Mouse (Mus musculus) cerebellum, adult 2 months (tissue): ENCODE measurements around the gene Ccdc113. TPM values are rescaled to one million over a fixed set of nuclear protein-coding genes. Genes with fewer than 3 reads are reported as not detected.

ENCODE experiments used
- DNase-seq, 2 experiments: peaks; one replicate each; pipeline ENCODE4 v3.0.0; 2021
- H3K27ac ChIP-seq: fragments of 200-500 bp; 2 replicates; pipeline ENCODE4 v1.5.1; 2012; ENCODE audit warnings: low read length, control low read depth, inconsistent platforms; ENCODE audit not compliant: insufficient read depth
- H3K27me3 ChIP-seq: fragments of 200-500 bp; 2 replicates; pipeline ENCODE4 v1.6.1; 2012; ENCODE audit warnings: inconsistent platforms, mild to moderate bottlenecking, low read length, moderate library complexity; ENCODE audit not compliant: control insufficient read depth, insufficient read depth
- H3K4me1 ChIP-seq: fragments of 200-500 bp; 2 replicates; pipeline ENCODE4 v1.6.1; 2011; ENCODE audit warnings: low read length; ENCODE audit not compliant: control insufficient read depth, insufficient read depth
- H3K4me3 ChIP-seq: fragments of 200-500 bp; replicated peaks from 2 replicates; pipeline ENCODE3; 2011; ENCODE audit warnings: mild to moderate bottlenecking, low read depth, low read length, control low read depth; ENCODE audit not compliant: insufficient read depth
- CTCF ChIP-seq: fragments of 200-500 bp; IDR thresholded peaks from 2 replicates; pipeline ENCODE4 v1.5.1; 2011; ENCODE audit warnings: low read depth, mild to moderate bottlenecking, control low read depth, low read length, moderate library complexity, borderline replicate concordance; ENCODE audit not compliant: insufficient read depth
- POLR2A ChIP-seq: fragments of 200-500 bp; IDR thresholded peaks from 2 replicates; pipeline ENCODE4 v1.6.1; 2011; ENCODE audit warnings: low read length, control low read depth, borderline replicate concordance; ENCODE audit not compliant: insufficient read depth
- WGBS: fragments of 180-500 bp; shearing (Covaris S2); methylation state at CpG from one replicate; pipeline ENCODE4 v1.1.7; 2018; 5-methylcytosine and 5-hydroxymethylcytosine counted together
- polyA plus RNA-seq: library from polyadenylated mRNA; depleted of rRNA; stranded (reverse); fragments of >200 nt; gene quantifications from 2 replicates; pipeline ENCODE4 v1.2.3, GENCODE M21; 2012

The Ccdc113 gene
- polyA plus RNA-seq, 1 experiment, result 1.1 TPM

DNA sequence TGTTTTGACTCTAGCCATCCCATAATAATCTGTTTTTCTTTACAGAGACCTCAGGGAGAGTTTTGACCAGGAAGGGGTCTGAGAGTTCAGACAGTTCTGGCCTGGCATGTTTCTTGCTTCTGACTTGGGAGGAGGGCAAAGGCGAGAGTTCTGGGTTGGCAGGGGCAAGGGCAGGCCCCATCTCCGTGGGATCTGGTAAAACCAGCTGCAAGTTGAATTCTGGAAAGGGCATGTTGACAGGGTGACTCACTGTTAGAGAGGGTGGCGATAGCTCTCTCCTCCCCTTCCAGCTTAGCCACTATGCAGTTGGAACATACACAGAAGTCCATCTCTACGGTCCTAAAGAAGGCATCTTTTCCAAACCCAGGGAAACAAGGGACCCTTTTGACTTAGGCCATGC, 20.7 kb upstream of the Ccdc113 start:
- H3K27me3 ChIP-seq, result no peaks in the 10 kb centered on the region
- H3K4me3 ChIP-seq, result no peak overlapping the region
- H3K4me1 ChIP-seq, result no peaks in the 10 kb centered on the region
- DNase-seq, result no peak
- WGBS, result 64% methylated on average over 4 of the region's 4 CpGs
- H3K27ac ChIP-seq, result no peak overlapping the region
- TF ChIP-seq CTCF (no peak), POLR2A (no peak)

DNA sequence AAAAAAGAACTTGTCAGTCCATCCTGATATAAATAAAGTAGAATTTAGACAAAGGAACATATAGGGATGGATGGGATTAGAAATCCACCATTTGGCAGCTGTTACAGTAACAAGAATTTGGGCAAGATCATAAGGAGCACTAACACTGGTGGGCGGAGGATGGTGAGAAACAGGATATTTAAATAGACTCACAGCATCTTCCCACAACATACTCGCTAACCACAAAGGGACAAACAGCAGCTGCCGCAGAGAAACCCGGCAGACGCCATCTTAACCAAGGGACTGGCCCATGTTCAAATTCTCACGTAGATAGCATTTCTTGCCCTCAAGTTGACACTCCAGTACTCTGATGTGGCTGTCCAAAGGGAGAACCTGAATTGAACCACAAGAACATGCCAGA, 17.0 kb upstream of the Ccdc113 start:
- Histone ChIP-seq H3K27me3 (no peaks in the 10 kb centered on the region), H3K4me1 (no peaks in the 10 kb centered on the region), H3K27ac (no peak overlapping the region), H3K4me3 (no peak overlapping the region)
- no peak for TF ChIP-seq CTCF
- 76% methylated on average over 6 of the region's 6 CpGs for WGBS
- DNase-seq, result no peak

DNA sequence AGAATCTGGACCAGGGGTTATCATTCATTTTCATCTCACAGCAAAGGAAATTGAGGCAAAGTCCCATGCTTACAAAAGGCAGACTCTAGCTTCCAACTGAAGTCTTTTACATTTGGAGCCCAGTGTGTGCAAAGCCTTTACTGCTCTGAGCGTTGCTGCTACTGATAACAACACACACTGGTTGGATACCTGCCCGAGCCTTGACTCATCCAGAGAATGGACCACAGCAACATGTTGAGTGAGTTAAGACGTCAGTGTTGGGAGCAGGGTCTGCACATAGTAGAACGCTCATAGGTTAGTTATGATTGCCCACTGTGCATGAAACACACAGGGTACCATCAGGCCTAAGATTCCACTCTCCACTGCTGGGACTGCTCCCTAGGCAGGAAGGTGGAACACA, 9.9 kb upstream of the Ccdc113 start:
- H3K4me3 ChIP-seq, result no peak overlapping the region
- no peaks in the 10 kb centered on the region for H3K27me3 ChIP-seq
- no peaks in the 10 kb centered on the region for H3K4me1 ChIP-seq
- WGBS, result 87% methylated on average over 4 of the region's 4 CpGs
- no peak for DNase-seq
- H3K27ac ChIP-seq, result no peak overlapping the region
- TF ChIP-seq CTCF, result no peak
- no peak for TF ChIP-seq POLR2A

DNA sequence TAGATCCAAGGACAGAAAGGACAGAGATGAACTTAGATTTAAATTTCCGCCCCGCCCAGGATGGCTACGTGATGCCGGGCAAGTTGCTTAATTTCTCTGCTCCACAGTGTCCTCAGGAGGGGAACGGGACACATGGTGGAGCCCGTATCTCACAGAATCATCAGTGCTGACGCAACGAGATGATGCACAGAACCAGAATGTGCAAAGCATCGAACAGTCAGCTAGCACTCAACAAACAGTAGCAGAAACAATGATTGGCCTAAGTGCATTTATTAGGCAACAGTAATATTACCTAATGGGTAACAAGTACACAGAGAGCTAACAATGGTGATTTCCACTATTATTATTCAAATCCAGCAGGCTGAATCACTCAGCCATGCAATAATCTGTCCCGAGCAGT, 5.7 kb upstream of the Ccdc113 start:
- WGBS, result 67% methylated on average over 10 of the region's 10 CpGs
- TF ChIP-seq CTCF (no peak), POLR2A (no peak)
- H3K4me1 ChIP-seq, result no peaks in the 10 kb centered on the region
- DNase-seq, result no peak
- no peaks in the 10 kb centered on the region for H3K27me3 ChIP-seq
- H3K27ac ChIP-seq, result no peak overlapping the region
- H3K4me3 ChIP-seq, result no peak overlapping the region

DNA sequence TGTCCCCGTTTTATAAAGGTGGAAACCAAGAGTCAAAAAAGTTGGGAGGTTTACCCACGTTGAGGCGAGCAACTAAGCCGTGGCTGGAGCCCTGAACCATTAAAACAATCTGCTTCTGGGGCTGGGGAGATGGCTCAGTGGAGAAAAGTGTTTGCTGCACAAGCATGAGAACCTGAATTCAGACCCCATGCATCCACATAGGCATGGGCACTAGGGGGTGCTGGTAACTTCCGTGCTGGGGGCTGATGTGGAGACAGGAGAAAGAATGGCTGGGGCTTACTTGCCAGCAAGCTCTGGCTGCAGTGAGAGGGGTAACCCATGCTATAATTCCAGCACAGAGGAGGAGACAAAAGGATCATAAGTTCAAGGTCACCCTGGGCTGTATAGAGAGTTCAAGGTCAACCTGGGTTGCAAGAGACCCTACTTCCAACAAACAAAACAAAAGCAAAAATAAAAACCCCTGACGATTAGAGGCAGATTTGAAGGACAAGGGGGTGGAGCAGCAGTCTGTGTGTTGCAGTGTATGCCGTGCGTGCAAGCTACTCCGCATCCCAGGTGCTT, 5.1 kb upstream of the Ccdc113 start:
- Histone ChIP-seq H3K4me1 (no peaks in the 10 kb centered on the region), H3K4me3 (no peak overlapping the region), H3K27ac (no peak overlapping the region), H3K27me3 (no peaks in the 10 kb centered on the region)
- DNase-seq, result no peak
- WGBS, result 68% methylated on average over 9 of the region's 9 CpGs
- TF ChIP-seq CTCF, result no peak
- TF ChIP-seq POLR2A, result no peak

DNA sequence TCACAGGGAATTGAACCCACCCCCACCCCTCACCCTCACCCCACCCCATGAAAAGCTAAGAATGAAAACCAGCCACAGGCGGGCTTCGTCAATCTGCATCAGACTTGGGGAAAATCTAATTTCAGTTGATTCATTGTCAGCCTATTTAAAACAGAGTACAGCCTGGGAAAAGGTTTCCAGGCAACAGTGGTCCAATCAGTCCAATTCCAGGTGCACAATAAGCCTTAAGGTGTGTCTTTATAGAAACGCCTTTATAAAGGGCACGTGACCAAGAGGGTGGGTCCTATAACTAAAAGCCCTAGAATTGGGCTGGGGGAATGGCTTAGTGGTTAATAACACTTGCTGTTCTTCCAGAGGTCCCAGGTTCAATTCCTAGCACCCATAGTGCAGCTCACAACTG, 1.7 kb upstream of the Ccdc113 start:
- TF ChIP-seq POLR2A (no peak), CTCF (no peak)
- Histone ChIP-seq H3K4me1 (no peaks in the 10 kb centered on the region), H3K4me3 (no peak overlapping the region), H3K27me3 (no peaks in the 10 kb centered on the region), H3K27ac (no peak overlapping the region)
- no peak for DNase-seq
- WGBS, result 75% methylated on average over 4 of the region's 4 CpGs

DNA sequence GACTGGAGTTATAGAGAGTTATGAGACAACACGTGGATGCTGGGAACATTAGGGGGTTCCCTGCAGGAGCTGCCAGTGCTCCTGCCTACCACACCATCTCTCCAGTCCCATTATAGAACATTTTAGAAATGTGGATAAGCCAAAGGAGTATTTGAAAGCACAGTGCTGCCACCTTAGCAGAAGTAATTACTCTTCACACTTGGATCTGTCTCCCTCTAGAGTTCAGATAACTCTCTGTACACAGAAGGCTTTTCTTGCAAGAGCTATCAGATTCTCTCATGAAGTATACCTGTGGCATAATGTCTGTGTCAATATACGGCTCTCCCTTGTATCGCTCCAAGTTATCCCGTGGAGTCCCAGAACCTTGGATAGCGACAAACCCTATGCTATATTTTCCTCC, 5.6 kb downstream of the Ccdc113 start:
- no peak for DNase-seq
- WGBS, result 83% methylated on average over 5 of the region's 5 CpGs
- Histone ChIP-seq H3K4me3 (no peak overlapping the region), H3K27me3 (no peaks in the 10 kb centered on the region), H3K27ac (no peak overlapping the region), H3K4me1 (no peaks in the 10 kb centered on the region)
- TF ChIP-seq CTCF (no peak), POLR2A (no peak)

DNA sequence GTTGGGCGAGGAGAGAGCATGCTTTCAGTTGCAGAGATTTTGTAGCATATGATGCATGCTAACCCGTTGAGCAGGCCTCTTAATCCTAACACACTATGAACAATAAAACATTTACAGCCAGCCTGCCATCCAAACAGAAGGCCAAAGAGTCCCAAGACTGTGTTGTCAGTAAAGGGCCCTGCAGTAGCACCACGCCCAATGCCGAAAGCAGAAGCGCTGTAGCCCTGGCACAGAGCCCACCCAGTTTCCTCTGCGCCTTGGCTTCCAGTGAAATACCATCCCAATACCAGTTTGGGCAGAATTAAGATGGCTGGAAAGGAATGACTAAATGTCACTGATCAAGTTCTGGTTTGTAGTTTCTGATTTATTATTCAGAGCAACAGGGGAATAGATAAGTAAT, 8.3 kb downstream of the Ccdc113 start:
- Histone ChIP-seq H3K4me3 (no peak overlapping the region), H3K4me1 (no peaks in the 10 kb centered on the region)

More for the DNA sequence above, 8.3 kb downstream of the Ccdc113 start:
- no peak for DNase-seq
- TF ChIP-seq CTCF, result no peak
- no peak for TF ChIP-seq POLR2A
- WGBS, result 61% methylated on average over 6 of the region's 6 CpGs
- H3K27ac ChIP-seq, result no peak overlapping the region
- no peaks in the 10 kb centered on the region for H3K27me3 ChIP-seq
